Mouse (Mus musculus) hematopoietic stem cell, adult 5-6 weeks (primary cell): ENCODE data around the gene Sox15. TPM values are rescaled to one million over a fixed set of nuclear protein-coding genes. Genes with fewer than 3 reads are reported as not detected.
"Not testable (repeated sequence)": the region's sequence is repeated elsewhere in the genome, so short reads cannot be mapped to it uniquely, and the experiment has no call there.

ENCODE experiments used
- ATAC-seq, 2 experiments: fragments of 125-278 bp in 1 of 2; replicated peaks in 1 of 2; 2 replicates each; pipeline ENCODE4 v1.8.0; 2016 to 2017; ENCODE audit warnings: inconsistent platforms in 2 of 2, mild to moderate bottlenecking in 2 of 2, moderate number of reproducible peaks in 2 of 2, low read depth in 1 of 2, moderate TSS enrichment in 1 of 2; ENCODE audit not compliant: low FRiP score in 2 of 2, poor library complexity in 2 of 2, severe bottlenecking in 2 of 2, insufficient read depth in 1 of 2, low TSS enrichment in 1 of 2
- total RNA-seq: library from RNA; stranded (forward); fragments of 172-1452, 232-1000 nt; gene quantifications from 2 replicates; pipeline ENCODE4 v1.2.3, GENCODE M21; 2017

The Sox15 gene
- total RNA-seq, 1 experiment from 2014 or later = 1.5 TPM

DNA sequence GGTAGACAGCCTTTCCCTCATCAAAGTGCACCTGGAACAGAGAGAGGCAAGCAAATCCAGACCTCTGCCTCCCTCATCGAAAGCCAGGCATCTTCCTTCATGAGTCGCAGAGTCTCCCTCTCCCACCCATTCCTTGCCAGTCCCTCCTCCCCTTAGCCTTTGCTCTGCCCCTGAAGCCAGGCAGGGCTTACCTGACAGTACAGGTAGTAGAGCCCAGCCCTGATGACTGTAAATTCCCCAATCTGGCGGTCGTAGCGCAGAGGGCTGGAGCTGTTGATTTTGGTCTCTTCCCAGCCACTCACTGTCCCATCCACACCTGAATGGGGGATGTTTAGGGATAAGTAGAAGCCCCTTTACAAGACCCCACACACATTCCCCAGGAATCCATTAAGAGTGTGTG is 31.9 kb downstream of the Sox15 start:
- ATAC-seq = no peak

DNA sequence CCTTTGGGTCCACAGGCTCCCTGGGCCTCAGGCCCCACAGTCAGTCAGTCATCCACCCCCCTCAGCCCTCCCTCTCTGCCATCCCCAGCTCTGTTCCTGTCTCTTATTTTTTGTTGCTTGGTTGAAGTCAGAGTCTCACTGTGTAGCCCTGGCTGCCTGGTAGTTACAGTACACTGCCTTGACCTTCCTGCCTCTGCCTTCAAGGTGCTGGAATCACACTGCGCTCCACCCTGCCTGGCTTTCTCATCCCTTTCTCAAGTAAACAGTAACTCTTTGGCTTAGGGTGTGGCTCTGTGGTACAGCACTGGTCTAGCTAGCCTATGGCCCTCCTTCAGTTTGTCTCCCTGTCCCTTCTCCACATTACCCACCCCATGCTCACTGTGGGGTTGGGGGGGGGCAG is 34.8 kb downstream of the Sox15 start:
- ATAC-seq = no peak

DNA sequence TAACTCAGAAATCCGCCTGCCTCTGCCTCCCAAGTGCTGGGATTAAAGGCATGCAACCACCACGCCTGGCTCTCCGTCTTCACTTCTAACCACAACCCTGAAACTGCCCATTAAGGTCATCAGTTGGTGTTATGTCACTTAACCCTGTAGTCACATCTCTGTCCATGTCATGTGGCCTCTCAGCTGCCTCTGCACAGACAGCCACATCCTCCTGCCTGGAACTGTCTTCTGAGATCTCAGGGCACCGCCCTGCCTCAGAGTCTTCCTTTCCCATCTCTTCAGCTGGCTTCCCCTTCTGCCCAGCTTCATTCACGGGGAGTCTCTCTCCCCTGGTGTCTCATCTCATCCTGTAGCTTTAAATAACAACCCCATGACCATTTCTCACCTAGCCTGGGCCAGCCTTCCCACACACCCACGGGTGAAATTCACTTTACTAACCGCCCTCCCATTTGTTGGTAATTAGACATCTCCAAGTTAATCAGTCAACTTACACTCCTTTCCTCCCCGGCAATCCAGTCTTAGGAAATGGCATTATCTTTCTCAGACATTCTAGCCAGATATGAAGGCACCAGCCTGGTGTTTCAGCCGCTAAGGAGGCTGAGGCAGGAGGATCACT is 37.2 kb downstream of the Sox15 start:
- no peak for ATAC-seq

DNA sequence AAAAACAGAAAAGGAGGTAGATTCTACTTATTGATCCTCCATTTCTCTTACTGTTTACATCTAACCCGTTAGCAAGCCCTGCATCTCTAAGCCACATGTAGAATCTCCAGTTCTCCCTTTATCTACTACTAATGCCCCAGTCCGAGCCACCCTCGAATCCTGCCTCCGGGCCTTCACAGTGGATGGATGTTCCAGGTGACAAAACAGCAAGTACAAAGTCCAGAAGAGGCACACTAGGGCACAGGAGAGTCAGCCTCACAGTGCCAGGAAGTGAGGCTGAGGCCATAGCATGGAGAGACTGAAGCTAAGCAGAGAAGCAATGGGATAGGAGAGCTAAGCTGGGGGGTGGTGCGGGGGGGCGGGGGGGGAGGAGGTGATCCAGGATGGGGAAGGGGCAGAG is 37.7 kb downstream of the Sox15 start:
- no peak for ATAC-seq

DNA sequence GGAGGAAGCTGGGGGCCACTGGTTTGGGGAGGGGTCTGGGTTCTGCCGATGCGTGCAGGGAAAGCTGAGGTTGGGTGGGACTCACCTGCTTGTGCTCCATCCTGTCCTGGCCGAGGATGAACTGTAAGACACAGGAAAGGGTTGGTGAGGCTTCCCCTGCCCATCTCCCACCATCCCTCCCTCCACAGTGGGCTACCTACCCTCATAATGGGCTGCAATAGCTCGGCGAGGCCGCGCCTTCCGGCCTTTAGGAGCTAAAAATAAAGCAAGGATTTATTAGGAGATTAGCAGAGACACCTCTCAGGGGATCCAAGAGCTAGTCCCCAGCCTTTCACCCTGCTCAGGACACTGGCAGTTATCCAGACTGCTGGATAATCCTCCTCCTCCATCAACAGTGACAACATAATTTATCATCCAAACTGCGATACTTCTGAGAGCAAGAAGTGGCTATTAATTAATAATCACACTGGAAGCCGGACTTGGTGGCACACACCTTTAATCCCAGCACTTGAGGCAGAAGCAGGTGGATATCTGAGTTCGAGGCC is 38.4 kb downstream of the Sox15 start:
- no peak for ATAC-seq

DNA sequence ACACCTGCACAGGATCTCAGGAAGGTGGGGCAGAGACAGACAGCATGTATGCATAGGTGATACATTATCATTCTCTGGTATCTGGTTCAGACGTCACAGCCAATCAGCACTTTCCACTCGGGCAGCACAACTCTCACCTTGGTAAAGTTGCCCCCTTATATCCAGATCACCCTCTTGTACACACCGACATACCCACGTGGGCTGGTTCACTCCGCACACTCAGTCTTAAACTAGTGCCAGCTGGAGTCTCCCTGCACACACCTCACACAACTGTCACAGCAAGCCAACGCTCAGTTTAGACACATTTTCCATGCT is 39.9 kb downstream of the Sox15 start:
- ATAC-seq = no peak

DNA sequence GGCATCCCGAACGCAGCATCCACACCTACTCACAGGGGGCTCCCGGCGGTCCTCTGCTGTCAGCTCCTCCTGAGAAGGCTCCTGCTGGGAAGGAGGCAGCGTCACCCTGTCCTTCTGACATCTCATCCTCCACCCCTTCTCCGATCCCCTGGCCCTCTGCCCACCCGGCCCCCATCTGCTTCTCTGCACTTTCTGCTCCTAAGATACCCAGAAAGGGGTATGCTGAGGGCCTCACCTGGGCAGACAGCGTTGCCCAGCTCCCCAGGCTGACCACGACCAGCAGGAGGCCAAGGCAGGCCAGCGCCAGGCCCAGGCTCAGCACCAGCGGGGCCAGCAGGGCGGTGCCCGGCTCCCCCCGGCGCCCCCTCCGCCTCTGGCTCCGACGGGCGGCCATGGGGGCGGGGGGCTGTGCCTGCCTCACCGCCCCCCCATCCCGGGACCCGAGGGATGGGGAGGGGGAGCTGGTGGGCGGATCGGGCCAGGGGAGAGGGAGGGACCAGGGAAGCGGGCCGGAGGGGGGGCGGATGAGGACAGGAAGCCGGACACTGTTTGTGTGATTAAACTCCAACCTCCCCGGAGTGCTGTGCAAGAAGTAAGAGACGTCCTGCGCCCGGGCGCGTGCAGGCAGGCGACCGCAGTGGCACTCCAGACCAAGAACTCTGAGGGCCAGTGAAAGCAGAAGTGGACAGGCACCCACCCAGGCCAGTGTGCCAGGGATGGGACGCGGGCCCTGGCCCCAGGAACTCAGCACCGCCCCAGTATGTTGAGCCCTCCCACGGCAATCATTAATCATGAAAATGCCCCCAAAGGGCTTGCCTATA is 40.5 kb downstream of the Sox15 start, which contains the start of the genes Tnfsf12 and Tnfsfm13:
Gene Tnfsf12, minus strand, starts transcription at position 489 of the 821 bp plus-strand sequence.
Gene Tnfsfm13, minus strand, starts transcription at position 738 of the 821 bp plus-strand sequence.
- peak; percentile 46 to 85 for ATAC-seq

DNA sequence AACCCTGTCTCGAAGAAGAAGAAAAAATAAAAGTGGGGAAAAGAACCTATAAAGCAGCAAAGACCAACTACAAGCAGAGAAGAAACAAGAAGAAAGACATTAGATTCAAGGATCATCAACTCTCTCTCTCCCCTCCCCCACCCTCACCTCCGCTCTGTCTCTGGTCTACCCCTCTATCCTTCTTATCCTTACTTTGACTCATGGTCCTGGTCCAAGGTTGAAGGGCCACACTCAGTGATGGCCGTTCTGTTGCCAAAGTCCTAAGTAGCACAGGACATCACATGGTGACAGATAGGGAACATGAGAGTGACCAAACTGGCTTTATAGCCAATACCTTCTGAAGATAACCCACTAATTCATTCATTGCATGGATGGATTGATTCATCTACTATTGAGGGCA is 42.3 kb downstream of the Sox15 start:
- ATAC-seq = no peak

DNA sequence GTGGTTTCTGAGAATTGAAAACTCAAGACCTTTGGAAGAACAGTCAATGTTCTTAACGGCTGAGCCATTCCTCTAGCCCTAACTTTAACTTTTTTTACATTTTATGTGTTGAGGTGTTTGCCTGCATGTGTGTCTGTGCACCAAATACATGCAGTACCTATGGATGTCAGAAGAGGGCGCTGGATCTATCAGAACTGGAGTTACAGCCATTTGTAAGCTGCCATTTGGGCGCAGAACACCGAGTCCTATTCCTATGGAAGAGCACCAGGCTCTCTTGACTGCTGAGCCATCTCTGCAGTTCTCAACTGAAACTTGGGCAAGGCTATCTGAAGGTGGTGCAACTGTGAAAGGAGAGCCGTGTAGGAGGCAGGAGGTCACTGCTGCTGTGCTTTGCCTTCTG is 43.5 kb downstream of the Sox15 start:
- no peak for ATAC-seq

DNA sequence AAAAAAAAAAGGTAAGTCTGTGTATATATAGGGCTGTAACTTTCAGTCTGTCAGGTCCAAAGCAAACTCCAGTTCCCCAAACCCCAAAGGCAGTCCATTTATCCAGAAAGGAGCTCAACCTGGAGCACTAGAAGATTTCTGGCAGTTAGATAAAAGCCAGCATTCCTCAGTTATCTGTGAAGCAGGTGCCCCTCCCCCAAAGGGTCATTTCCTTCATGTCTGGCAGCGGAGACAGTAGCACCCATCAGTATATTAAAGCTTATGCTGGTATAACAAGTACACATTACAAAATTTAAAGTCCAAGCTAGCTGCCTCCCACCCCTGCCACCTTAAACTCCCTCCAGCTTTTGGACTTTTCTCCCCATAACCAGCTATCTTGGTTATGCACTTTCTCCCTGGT is 44.5 kb downstream of the Sox15 start:
- no peak for ATAC-seq

DNA sequence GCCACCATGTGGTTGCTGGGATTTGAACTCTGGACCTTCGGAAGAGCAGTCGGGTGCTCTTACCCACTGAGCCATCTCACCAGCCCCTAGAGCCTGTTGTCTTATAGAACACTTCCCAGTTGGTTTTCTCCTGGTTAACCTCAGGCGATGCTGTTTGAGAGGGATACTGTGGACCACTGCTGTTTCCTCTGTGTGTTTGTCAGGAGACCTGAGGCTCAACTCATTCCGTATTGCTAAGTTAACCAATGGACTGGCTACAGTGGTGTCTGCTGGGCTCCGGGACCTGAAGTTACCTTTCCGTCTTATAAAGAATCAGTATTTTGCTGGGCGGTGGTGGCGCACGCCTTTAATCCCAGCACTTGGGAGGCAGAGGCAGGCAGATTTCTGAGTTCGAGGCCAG is 47.8 kb downstream of the Sox15 start:
- ATAC-seq = not testable (repeated sequence)

DNA sequence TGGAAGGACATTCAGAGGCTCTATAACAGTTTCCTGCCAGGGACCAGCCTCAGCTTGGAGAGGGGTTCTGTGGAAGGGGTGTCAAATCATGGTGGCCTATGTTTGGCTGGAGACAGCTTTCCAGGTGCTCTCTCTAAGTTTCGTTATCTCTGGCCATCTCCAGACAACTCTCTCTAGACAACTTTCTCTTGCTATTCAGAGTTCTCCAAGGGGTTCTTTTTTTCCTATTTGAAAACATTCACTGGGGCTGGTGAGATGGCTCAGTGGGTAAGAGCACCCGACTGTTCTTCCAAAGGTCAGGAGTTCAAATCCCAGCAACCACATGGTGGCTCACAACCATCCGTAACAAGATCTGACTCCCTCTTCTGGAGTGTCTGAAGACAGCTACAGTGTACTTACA is 48.3 kb downstream of the Sox15 start:
- ATAC-seq = not testable (repeated sequence)

DNA sequence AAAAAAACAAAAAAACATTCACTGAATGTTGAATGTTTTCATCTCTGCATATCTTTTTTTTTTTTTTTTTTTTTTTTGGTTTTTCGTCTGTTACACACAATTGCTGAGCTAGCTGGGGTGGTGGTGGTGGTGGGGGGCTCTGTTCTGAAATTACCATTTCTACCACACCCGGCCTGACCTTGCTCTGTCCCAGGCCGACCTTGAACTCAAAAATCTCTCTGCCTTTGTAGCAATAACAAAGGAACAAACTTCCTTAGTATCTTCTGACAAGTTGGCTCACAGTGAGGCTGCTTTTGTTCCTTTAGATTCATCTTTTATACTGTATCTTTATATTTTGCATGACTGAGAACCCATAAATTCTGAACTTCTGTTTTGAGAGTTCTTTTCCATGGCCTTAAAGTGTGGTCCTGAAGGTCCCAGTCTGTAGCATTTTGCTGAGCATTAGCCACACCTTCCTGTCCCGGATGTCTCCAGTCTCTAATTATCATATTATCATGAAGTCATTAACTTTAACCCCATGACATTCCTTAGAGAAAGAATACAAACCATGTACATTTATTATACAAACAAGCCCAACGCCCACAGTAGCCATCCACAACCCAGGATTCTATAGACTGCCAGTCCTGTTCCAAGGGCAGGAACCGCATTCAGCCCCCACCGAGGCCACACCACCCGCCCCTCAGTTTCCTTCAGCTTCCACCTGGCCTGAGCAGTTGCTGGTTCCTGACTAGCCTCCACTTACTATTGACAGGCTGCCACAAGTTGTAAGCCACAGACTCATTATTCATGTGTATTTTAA is 48.9 kb downstream of the Sox15 start:
- no peak for ATAC-seq

DNA sequence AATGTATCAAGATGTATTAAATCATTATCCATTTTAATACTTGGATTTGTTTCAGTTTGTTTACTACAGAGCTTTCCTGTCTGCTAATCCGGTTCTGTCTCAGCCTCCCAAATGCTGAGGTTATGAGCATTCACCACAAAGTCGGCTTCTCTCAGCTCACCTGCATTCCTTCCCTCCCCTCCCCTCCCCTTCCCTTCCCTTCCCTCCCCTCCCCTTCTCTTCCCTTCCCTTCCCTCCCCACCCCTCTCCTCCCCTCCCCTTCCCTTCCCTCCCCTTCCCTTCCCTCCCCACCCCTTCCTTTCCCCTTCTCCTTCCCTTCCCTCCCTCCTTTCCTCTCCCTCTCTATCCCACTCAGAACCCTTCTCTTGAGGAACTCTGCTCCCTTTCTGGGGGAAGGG is 49.5 kb downstream of the Sox15 start:
- no peak for ATAC-seq

Other genes starting within 250 kb of the Sox15 start
- gene Kdm6b, start 241.6 kb upstream of the Sox15 start, total RNA-seq = 4.4 and 12.4 TPM in 2 replicates
- gene Dnah2, start 106.2 kb upstream of the Sox15 start, total RNA-seq = under 0.01 TPM in 1 of 2 replicates, not detected in the other
- 0.10 TPM in 1 of 2 replicates, not detected in the other for gene Efnb3, start 95.1 kb upstream of the Sox15 start, total RNA-seq
- gene Wrap53, start 75.1 kb upstream of the Sox15 start, total RNA-seq = 4.6 and 6.4 TPM in 2 replicates
- gene Trp53, start 75.0 kb upstream of the Sox15 start, total RNA-seq = 68.4 and 96.6 TPM in 2 replicates
- 1.0 and 7.6 TPM in 2 replicates for gene Atp1b2, start 49.4 kb upstream of the Sox15 start, total RNA-seq
- not detected in 2 replicates for gene Shbg, start 37.4 kb upstream of the Sox15 start, total RNA-seq
- 1.4 TPM in 1 of 2 replicates, not detected in the other for gene Sat2, start 33.3 kb upstream of the Sox15 start, total RNA-seq
- 51.2 and 60.8 TPM in 2 replicates for gene Fxr2, start 22.3 kb upstream of the Sox15 start, total RNA-seq
- gene Mpdu1, start 7.3 kb downstream of the Sox15 start, total RNA-seq = 41.3 and 73.7 TPM in 2 replicates
- 11.4 and 16.7 TPM in 2 replicates for gene Cd68, start 10.8 kb downstream of the Sox15 start, total RNA-seq
- gene Eif4a1, start 17.1 kb downstream of the Sox15 start, total RNA-seq = 838 and 888 TPM in 2 replicates
- gene Senp3, start 26.8 kb downstream of the Sox15 start, total RNA-seq = 99.1 and 105 TPM in 2 replicates
- gene Tnfsf13, start 30.5 kb downstream of the Sox15 start, total RNA-seq = 13.9 and 15.9 TPM in 2 replicates
- 1.4 and 3.3 TPM in 2 replicates for gene Tnfsf12, start 40.5 kb downstream of the Sox15 start, total RNA-seq
- gene Tnfsfm13, start 40.8 kb downstream of the Sox15 start, total RNA-seq = 1.5 and 2.9 TPM in 2 replicates
- 11.3 and 55.7 TPM in 2 replicates for gene Polr2a, start 103.3 kb downstream of the Sox15 start, total RNA-seq
- not detected in 2 replicates for gene Slc35g3, start 106.7 kb downstream of the Sox15 start, total RNA-seq
- gene Zbtb4, start 110.6 kb downstream of the Sox15 start, total RNA-seq = 4.4 and 6.9 TPM in 2 replicates
- gene Chrnb1, start 140.6 kb downstream of the Sox15 start, total RNA-seq = 11.4 and 21.2 TPM in 2 replicates
- 3.9 and 5.4 TPM in 2 replicates for gene Fgf11, start 146.5 kb downstream of the Sox15 start, total RNA-seq
- gene Tmem102, start 150.3 kb downstream of the Sox15 start, total RNA-seq = 0.30 and 1.0 TPM in 2 replicates
- gene Gm39566, start 160.0 kb downstream of the Sox15 start, total RNA-seq = not detected in 2 replicates
- not detected in 2 replicates for gene Spem2, start 163.2 kb downstream of the Sox15 start, total RNA-seq
- gene Spem1, start 166.9 kb downstream of the Sox15 start, total RNA-seq = not detected in 2 replicates
- gene Nlgn2, start 182.5 kb downstream of the Sox15 start, total RNA-seq = 8.7 and 17.8 TPM in 2 replicates
- gene Tmem256, start 183.2 kb downstream of the Sox15 start, total RNA-seq = 130 and 149 TPM in 2 replicates
- 27.2 and 33.3 TPM in 2 replicates for gene Plscr3, start 191.1 kb downstream of the Sox15 start, total RNA-seq
- 0.50 and 4.4 TPM in 2 replicates for gene Tnk1, start 203.4 kb downstream of the Sox15 start, total RNA-seq
- gene Tmem95, start 222.7 kb downstream of the Sox15 start, total RNA-seq = not detected in 2 replicates
- 1.3 and 2.7 TPM in 2 replicates for gene Kctd11, start 226.1 kb downstream of the Sox15 start, total RNA-seq
- gene Acap1, start 240.2 kb downstream of the Sox15 start, total RNA-seq = 136 and 171 TPM in 2 replicates
- 12.1 and 33.3 TPM in 2 replicates for gene 2810408A11Rik, start 245.7 kb downstream of the Sox15 start, total RNA-seq
- 23.3 and 34.1 TPM in 2 replicates for gene Neurl4, start 245.8 kb downstream of the Sox15 start, total RNA-seq